Mouse (Mus musculus) lung, embryonic 16.5 days (tissue): ENCODE results near the gene Prlr. TPM values are rescaled to one million over a fixed set of nuclear protein-coding genes. Genes with fewer than 3 reads are reported as not detected.

Experiments
- ATAC-seq: fragments of 200-750 bp; cut with Nextera tagmentation; 2 replicates; pipeline ENCODE4 v1.8.0; 2017; ENCODE audit warnings: low read depth, mild to moderate bottlenecking, moderate library complexity
- H3K27ac ChIP-seq: fragments of 300-500 bp; sonication (generic); 2 replicates; pipeline ENCODE4 v1.5.1; 2014; ENCODE audit warnings: mild to moderate bottlenecking, control low read depth, low read length
- H3K27me3 ChIP-seq: fragments of 300-500 bp; sonication (generic); 2 replicates; pipeline ENCODE4 v1.6.1; 2014; ENCODE audit warnings: low read depth, low read length, mixed read lengths; ENCODE audit not compliant: control insufficient read depth, insufficient read depth
- H3K36me3 ChIP-seq: fragments of 300-500 bp; sonication (generic); 2 replicates; pipeline ENCODE4 v1.6.1; 2014; ENCODE audit warnings: low read length; ENCODE audit not compliant: control insufficient read depth, insufficient read depth
- H3K4me1 ChIP-seq: fragments of 300-500 bp; sonication (generic); replicated peaks from 2 replicates; pipeline ENCODE4 v1.6.1; 2014; ENCODE audit warnings: low read length, mixed read lengths; ENCODE audit not compliant: control insufficient read depth, insufficient read depth
- H3K4me2 ChIP-seq: fragments of 300-500 bp; sonication (generic); 2 replicates; pipeline ENCODE4 v1.6.1; 2014; ENCODE audit warnings: low read depth, low read length, control low read depth
- H3K4me3 ChIP-seq: fragments of 300-500 bp; sonication (generic); 2 replicates; pipeline ENCODE4 v1.5.1; 2014; ENCODE audit warnings: mild to moderate bottlenecking, low read length, control low read depth
- H3K9ac ChIP-seq: fragments of 300-500 bp; sonication (generic); 2 replicates; pipeline ENCODE4 v1.6.1; 2014; ENCODE audit warnings: low read length, control low read depth
- H3K9me3 ChIP-seq: fragments of 300-500 bp; sonication (generic); 2 replicates; pipeline ENCODE4 v1.6.1; 2016; ENCODE audit warnings: low read length; ENCODE audit not compliant: control insufficient read depth
- WGBS: fragments of 180-500 bp; shearing (Covaris S2); extraction: QIAGEN DNeasy Blood & Tissue Kit; methylation state at CpG from one replicate; pipeline ENCODE4 v1.1.7; 2014; 5-methylcytosine and 5-hydroxymethylcytosine counted together
- polyA plus RNA-seq: library from polyadenylated mRNA; unstranded; fragments of >200 nt; fragmentation: Nextera tagmentation; extraction: Ambion mirVana; gene quantifications from 2 replicates; pipeline ENCODE4 v1.2.1, GENCODE M21; 2015

Gene Prlr
- 0.15 and 0.25 TPM in 2 replicates for polyA plus RNA-seq

GRCm38 (mm10) chr15:10177083-10177482, at the start of gene Prlr:
Gene Prlr (plus strand): TSS chr15:10177238.
- H3K9me3 ChIP-seq, result no peaks in the 10 kb centered on the region
- peak within 1 kb of the TSS; percentile 47; the same call in 1 of the 2 replicates for H3K9ac ChIP-seq
- no peaks in the 10 kb centered on the region; the same call in 1 of the 2 replicates for H3K27me3 ChIP-seq
- peaks cover 3% of the 10 kb centered on the region; the same call in 1 of the 2 replicates for H3K4me1 ChIP-seq
- peak within 1 kb of the TSS; percentile 42 for H3K4me3 ChIP-seq
- no peak within 1 kb of the TSS for H3K27ac ChIP-seq
- WGBS, result 1% methylated on average over 9 of the region's 9 CpGs
- ATAC-seq, result no peak
- peak within 1 kb of the TSS; percentile 64 for H3K4me2 ChIP-seq
- H3K36me3 ChIP-seq, result no peaks in the 10 kb centered on the region

GRCm38 (mm10) chr15:10133781-10134180, 43.3 kb upstream of the Prlr start:
- Histone ChIP-seq H3K27ac (no peak overlapping the region), H3K9ac (no peak overlapping the region), H3K4me2 (no peak overlapping the region), H3K4me3 (no peak overlapping the region), H3K27me3 (no peaks in the 10 kb centered on the region), H3K9me3 (no peaks in the 10 kb centered on the region), H3K36me3 (no peaks in the 10 kb centered on the region), H3K4me1 (no peaks in the 10 kb centered on the region)
- no peak for ATAC-seq
- WGBS, result 81% methylated on average over 2 of the region's 2 CpGs

- H3K4me2 ChIP-seq, result no peak overlapping the region
- H3K4me1 ChIP-seq, result no peaks in the 10 kb centered on the region
- no peaks in the 10 kb centered on the region for H3K36me3 ChIP-seq
- no peaks in the 10 kb centered on the region for H3K9me3 ChIP-seq
- no peaks in the 10 kb centered on the region for H3K27me3 ChIP-seq
- H3K9ac ChIP-seq, result no peak overlapping the region
- no peak for ATAC-seq
- H3K4me3 ChIP-seq, result no peak overlapping the region
- 61% methylated on average over 4 of the region's 4 CpGs for whole genome bisulfite sequencing
- no peak overlapping the region for H3K27ac ChIP-seq
Measured at GRCm38 (mm10) chr15:10134889-10135288, 42.1 kb upstream of the Prlr start.

GRCm38 (mm10) chr15:10144520-10144919, 32.5 kb upstream of the Prlr start:
- H3K27me3 ChIP-seq, result no peaks in the 10 kb centered on the region
- H3K9ac ChIP-seq, result no peak overlapping the region
- no peak overlapping the region for H3K4me3 ChIP-seq
- no peak overlapping the region for H3K27ac ChIP-seq
- no peaks in the 10 kb centered on the region for H3K36me3 ChIP-seq
- H3K4me2 ChIP-seq, result no peak overlapping the region
- H3K9me3 ChIP-seq, result no peaks in the 10 kb centered on the region
- ATAC-seq, result no peak
- no peaks in the 10 kb centered on the region for H3K4me1 ChIP-seq
- WGBS, result 82% methylated on average over 5 of the region's 5 CpGs

GRCm38 (mm10) chr15:10148196-10148595, 28.8 kb upstream of the Prlr start:
- H3K4me3 ChIP-seq, result no peak overlapping the region
- no peak overlapping the region for H3K4me2 ChIP-seq
- H3K4me1 ChIP-seq, result no peaks in the 10 kb centered on the region

GRCm38 (mm10) chr15:10160663-10161062, 16.4 kb upstream of the Prlr start:
- H3K4me1 ChIP-seq, result no peaks in the 10 kb centered on the region
- no peaks in the 10 kb centered on the region for H3K27me3 ChIP-seq
- H3K4me3 ChIP-seq, result no peak overlapping the region
- H3K27ac ChIP-seq, result no peak overlapping the region
- ATAC-seq, result no peak
- no peaks in the 10 kb centered on the region for H3K36me3 ChIP-seq
- H3K9me3 ChIP-seq, result no peaks in the 10 kb centered on the region
- H3K4me2 ChIP-seq, result no peak overlapping the region
- no peak overlapping the region for H3K9ac ChIP-seq
- WGBS, result 89% methylated on average over 2 of the region's 2 CpGs

More at GRCm38 (mm10) chr15:10148196-10148595, 28.8 kb upstream of the Prlr start:
- no peak overlapping the region for H3K9ac ChIP-seq
- 80% methylated on average over 4 of the region's 4 CpGs for WGBS
- no peaks in the 10 kb centered on the region for H3K27me3 ChIP-seq
- H3K27ac ChIP-seq, result no peak overlapping the region
- H3K9me3 ChIP-seq, result no peaks in the 10 kb centered on the region
- ATAC-seq, result no peak
- no peaks in the 10 kb centered on the region for H3K36me3 ChIP-seq

GRCm38 (mm10) chr15:10175078-10175477, 2.0 kb upstream of the Prlr start:
- H3K4me2 ChIP-seq, result no peak overlapping the region

GRCm38 (mm10) chr15:10175656-10176055, 1.4 kb upstream of the Prlr start:
- 70% methylated on average over 7 of the region's 7 CpGs for WGBS
- H3K9me3 ChIP-seq, result no peaks in the 10 kb centered on the region
- H3K4me1 ChIP-seq, result peaks cover 3% of the 10 kb centered on the region; the same call in 1 of the 2 replicates
- H3K36me3 ChIP-seq, result no peaks in the 10 kb centered on the region
- H3K9ac ChIP-seq, result no peak overlapping the region
- H3K27ac ChIP-seq, result no peak overlapping the region
- no peak overlapping the region for H3K4me3 ChIP-seq
- no peaks in the 10 kb centered on the region; the same call in 1 of the 2 replicates for H3K27me3 ChIP-seq
- no peak overlapping the region for H3K4me2 ChIP-seq
- no peak for ATAC-seq

More at GRCm38 (mm10) chr15:10175078-10175477, 2.0 kb upstream of the Prlr start:
- 85% methylated on average over 6 of the region's 6 CpGs for WGBS
- Histone ChIP-seq H3K27ac (no peak overlapping the region), H3K36me3 (no peaks in the 10 kb centered on the region), H3K9ac (no peak overlapping the region), H3K4me1 (peaks cover 3% of the 10 kb centered on the region; the same call in 1 of the 2 replicates), H3K27me3 (no peaks in the 10 kb centered on the region; the same call in 1 of the 2 replicates), H3K4me3 (no peak overlapping the region), H3K9me3 (no peaks in the 10 kb centered on the region)
- no peak for ATAC-seq

GRCm38 (mm10) chr15:10177519-10178130, 587 bp downstream of the Prlr start:
- Histone ChIP-seq H3K27me3 (no peaks in the 10 kb centered on the region; the same call in 1 of the 2 replicates), H3K9ac (peak overlapping the region; percentile 47; the same call in 1 of the 2 replicates), H3K4me3 (peak overlapping the region; percentile 42), H3K9me3 (no peaks in the 10 kb centered on the region), H3K4me1 (peaks cover 3% of the 10 kb centered on the region; the same call in 1 of the 2 replicates), H3K36me3 (no peaks in the 10 kb centered on the region), H3K4me2 (peak overlapping the region; percentile 64), H3K27ac (no peak overlapping the region)
- 2% methylated on average over 30 of the region's 30 CpGs for WGBS
- no peak for ATAC-seq
